Mouse (Mus musculus): ENCODE results near the gene Wfdc17. TPM values are rescaled to one million over a fixed set of nuclear protein-coding genes. Genes with fewer than 3 reads are reported as not detected.

Wfdc17 gene
- polyA plus RNA-seq (2016; fragmentation: Nextera tagmentation; extraction: Ambion mirVana): 0.40 TPM in 1 of 2 replicates, not detected in the other

DNA sequence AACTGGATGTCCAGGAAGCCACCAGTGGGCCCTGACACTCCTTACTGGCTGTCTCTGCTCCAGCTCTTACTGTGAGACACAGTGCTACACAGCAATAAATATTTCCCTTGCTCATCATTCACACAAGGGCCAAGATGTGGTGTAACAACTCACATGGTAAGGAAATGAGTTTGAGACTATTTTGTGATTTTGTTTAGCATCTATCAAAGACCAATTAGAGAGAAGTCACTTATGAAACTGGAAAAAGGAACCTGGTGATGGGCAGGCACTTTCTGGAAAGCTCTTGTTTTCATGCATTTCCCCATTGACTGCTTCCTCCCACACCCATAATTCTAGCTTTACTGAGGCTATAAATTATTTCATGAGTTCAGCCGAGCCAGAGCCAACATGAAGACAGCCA lies at the start of gene Wfdc17:
Gene Wfdc17, plus strand, starts transcription at position 287 of the 400 bp plus-strand sequence.
- Histone ChIP-seq H3K36me3 (no peaks in the 10 kb centered on the region), H3K27ac (ENCODE audit: poor library complexity, severe bottlenecking) (no peak within 1 kb of the TSS), H3K9ac (no peak within 1 kb of the TSS), H3K4me2 (no peak within 1 kb of the TSS), H3K4me3 (no peak within 1 kb of the TSS), H3K4me1 (replicated peaks) (no peaks in the 10 kb centered on the region), H3K27me3 (replicated peaks) (no peaks in the 10 kb centered on the region; the same call in 1 of the 2 replicates), H3K9me3 (replicated peaks) (no peaks in the 10 kb centered on the region)
- no peak for ATAC-seq (ENCODE audit: insufficient number of reproducible peaks, low FRiP score)
- 59% methylated on average over 1 of the region's 1 CpGs for WGBS

DNA sequence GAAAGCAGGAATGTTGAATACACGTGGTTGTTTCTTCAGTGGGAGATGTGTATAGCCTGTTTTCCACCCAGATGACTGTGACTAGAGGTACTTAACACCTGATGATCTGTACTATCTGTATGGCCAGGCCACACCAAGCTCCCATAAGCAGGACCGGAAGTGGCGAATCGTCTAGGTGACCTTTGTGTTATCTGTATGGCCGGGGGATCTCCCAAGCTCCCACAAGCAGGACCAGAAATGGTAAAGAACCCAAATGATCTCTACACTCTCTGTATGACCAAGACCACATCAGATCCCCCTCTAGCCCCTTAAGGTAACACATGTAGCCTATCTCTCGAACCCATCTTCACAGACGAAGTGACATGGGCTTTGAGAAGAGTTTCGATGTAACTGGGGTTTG lies 49.2 kb upstream of the Wfdc17 start:
- no peak overlapping the region for H3K9ac ChIP-seq
- H3K4me1 ChIP-seq (replicated peaks): no peaks in the 10 kb centered on the region; the same call in 1 of the 2 replicates
- H3K27ac ChIP-seq (ENCODE audit: poor library complexity, severe bottlenecking): no peak overlapping the region
- H3K4me3 ChIP-seq: no peak overlapping the region
- no peaks in the 10 kb centered on the region for H3K27me3 ChIP-seq (replicated peaks)
- no peak overlapping the region for H3K4me2 ChIP-seq
- WGBS: 71% methylated on average over 8 of the region's 8 CpGs
- ATAC-seq (ENCODE audit: insufficient number of reproducible peaks, low FRiP score): no peak
- no peaks in the 10 kb centered on the region for H3K9me3 ChIP-seq (replicated peaks)
- H3K36me3 ChIP-seq: no peaks in the 10 kb centered on the region

DNA sequence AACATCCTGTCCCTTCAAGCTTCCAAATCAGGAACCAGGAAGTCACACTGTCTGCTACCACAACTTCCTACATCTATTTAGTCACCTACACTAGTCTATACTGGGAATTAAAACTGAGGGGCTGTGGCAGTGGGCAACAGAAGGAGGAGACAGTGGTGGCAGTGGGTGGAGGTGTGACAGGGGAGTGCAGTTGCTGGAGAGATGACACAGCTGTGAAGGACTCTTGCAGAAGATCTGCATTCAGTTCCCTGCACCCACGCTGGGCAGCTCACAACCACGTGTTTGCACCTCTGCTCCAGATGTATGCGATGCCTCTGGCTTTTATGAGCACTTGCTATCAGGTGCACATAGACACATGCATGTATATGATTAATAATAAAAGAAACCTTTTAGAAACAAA lies 46.3 kb upstream of the Wfdc17 start:
- no peak for ATAC-seq (ENCODE audit: insufficient number of reproducible peaks, low FRiP score)
- no peak overlapping the region for H3K4me2 ChIP-seq
- no peak overlapping the region for H3K27ac ChIP-seq (ENCODE audit: poor library complexity, severe bottlenecking)
- WGBS: 68% methylated on average over 3 of the region's 3 CpGs
- no peak overlapping the region for H3K4me3 ChIP-seq
- no peaks in the 10 kb centered on the region for H3K27me3 ChIP-seq (replicated peaks)
- no peaks in the 10 kb centered on the region; the same call in 1 of the 2 replicates for H3K4me1 ChIP-seq (replicated peaks)
- H3K9ac ChIP-seq: no peak overlapping the region
- H3K9me3 ChIP-seq (replicated peaks): no peaks in the 10 kb centered on the region
- H3K36me3 ChIP-seq: no peaks in the 10 kb centered on the region

DNA sequence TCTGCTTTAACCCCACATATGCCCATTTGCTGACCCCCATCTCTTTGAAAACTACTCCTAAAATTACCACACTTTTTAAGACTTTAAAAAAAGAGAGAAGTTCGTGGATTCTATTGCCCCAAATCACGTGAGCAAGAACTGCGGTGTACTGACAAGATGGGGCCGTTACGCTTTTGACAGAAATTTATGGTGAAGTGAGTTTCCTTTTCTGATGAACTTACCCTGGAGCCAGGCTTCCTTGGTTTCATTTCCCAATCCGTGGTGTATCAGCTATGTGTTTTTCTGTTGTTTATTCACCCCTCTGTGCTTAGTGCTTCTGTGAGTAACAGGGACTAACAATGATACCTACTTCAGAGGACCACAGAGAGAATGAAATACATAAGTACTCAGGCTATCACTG lies 45.0 kb upstream of the Wfdc17 start:
- no peak for ATAC-seq (ENCODE audit: insufficient number of reproducible peaks, low FRiP score)
- no peak overlapping the region for H3K9ac ChIP-seq

DNA sequence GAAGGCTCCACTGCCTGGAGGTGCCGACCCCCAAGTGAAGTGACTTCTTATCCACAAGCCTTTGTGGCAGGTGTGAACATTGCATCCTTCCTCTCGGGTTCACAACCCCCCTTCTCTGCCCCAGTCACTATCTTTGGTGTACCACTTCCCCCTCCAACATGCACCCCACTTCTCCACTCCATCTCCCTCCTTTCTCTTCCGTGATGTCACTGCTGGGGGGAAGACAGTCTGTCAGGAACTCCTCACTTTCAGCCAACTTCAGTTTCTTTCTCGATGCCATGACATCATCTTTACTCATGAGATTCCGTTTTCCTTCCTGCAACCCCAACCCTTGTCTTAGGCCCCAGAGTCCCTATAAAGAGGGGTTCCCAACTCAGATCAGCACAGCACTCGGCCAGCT lies 41.6 kb upstream of the Wfdc17 start, which contains the start of gene Ccl4:
Gene Ccl4, plus strand, starts transcription at position 381 of the 400 bp plus-strand sequence.
- Histone ChIP-seq H3K4me1 (replicated peaks) (no peaks in the 10 kb centered on the region), H3K4me3 (no peak within 1 kb of the TSS), H3K36me3 (no peaks in the 10 kb centered on the region), H3K9me3 (replicated peaks) (no peaks in the 10 kb centered on the region), H3K9ac (no peak within 1 kb of the TSS), H3K4me2 (no peak within 1 kb of the TSS), H3K27ac (ENCODE audit: poor library complexity, severe bottlenecking) (no peak within 1 kb of the TSS), H3K27me3 (replicated peaks) (no peaks in the 10 kb centered on the region)
- WGBS: 61% methylated on average over 6 of the region's 6 CpGs
- no peak for ATAC-seq (ENCODE audit: insufficient number of reproducible peaks, low FRiP score)

More for the DNA sequence above, 45.0 kb upstream of the Wfdc17 start:
- H3K36me3 ChIP-seq: no peaks in the 10 kb centered on the region
- no peaks in the 10 kb centered on the region for H3K4me1 ChIP-seq (replicated peaks)
- no peak overlapping the region for H3K27ac ChIP-seq (ENCODE audit: poor library complexity, severe bottlenecking)
- no peak overlapping the region for H3K4me2 ChIP-seq
- H3K4me3 ChIP-seq: no peak overlapping the region
- H3K27me3 ChIP-seq (replicated peaks): no peaks in the 10 kb centered on the region
- 72% methylated on average over 6 of the region's 6 CpGs for WGBS
- no peaks in the 10 kb centered on the region for H3K9me3 ChIP-seq (replicated peaks)

DNA sequence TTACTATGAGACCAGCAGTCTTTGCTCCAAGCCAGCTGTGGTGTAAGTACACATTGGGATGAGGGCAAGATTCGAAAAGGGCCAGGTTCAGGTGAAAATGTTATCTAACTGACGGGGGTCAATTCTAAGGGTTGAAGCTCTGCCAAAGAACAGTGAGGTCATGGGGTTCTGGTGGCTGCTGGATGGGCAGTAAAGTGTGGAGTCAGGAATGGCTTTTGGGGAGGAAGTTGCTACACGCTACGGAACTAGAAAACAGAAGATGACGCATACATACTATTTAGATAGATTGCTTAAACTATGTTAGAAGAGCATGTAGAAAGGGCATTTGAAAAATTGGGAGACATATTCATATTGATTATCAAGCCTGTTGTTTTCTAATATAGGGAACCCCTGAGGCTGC lies 40.3 kb upstream of the Wfdc17 start:
- Histone ChIP-seq H3K9me3 (replicated peaks) (no peaks in the 10 kb centered on the region), H3K27me3 (replicated peaks) (no peaks in the 10 kb centered on the region), H3K36me3 (no peaks in the 10 kb centered on the region), H3K9ac (no peak overlapping the region), H3K27ac (ENCODE audit: poor library complexity, severe bottlenecking) (no peak overlapping the region), H3K4me1 (replicated peaks) (no peaks in the 10 kb centered on the region), H3K4me3 (no peak overlapping the region), H3K4me2 (no peak overlapping the region)
- 69% methylated on average over 5 of the region's 5 CpGs for WGBS
- no peak for ATAC-seq (ENCODE audit: insufficient number of reproducible peaks, low FRiP score)

DNA sequence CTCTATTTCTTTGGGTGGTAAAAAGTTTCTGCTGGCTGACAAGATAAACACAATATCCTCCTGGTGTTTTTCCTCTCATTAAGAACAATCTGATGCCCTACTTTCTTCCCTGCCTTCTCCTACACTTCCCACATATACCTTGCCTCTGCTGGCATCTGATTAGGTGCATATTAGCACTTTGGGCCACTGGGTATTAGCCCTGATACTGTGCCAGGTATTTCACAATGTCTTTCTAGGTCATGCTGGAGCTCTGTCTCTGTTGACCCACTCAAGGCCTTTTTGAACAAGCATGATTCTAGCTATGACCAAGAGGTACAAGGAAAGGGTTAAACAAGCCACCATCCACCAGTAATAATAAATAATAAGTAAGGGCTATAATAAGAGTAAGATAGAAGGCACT lies 32.0 kb upstream of the Wfdc17 start:
- Histone ChIP-seq H3K27ac (ENCODE audit: poor library complexity, severe bottlenecking) (no peak overlapping the region), H3K27me3 (replicated peaks) (0 out of 2 replicates have a peak, but pooled peaks cover 7% of the 10 kb centered on the region), H3K4me3 (no peak overlapping the region), H3K9ac (no peak overlapping the region), H3K36me3 (no peaks in the 10 kb centered on the region), H3K9me3 (replicated peaks) (no peaks in the 10 kb centered on the region), H3K4me2 (no peak overlapping the region), H3K4me1 (replicated peaks) (no peaks in the 10 kb centered on the region)
- no peak for ATAC-seq (ENCODE audit: insufficient number of reproducible peaks, low FRiP score)

DNA sequence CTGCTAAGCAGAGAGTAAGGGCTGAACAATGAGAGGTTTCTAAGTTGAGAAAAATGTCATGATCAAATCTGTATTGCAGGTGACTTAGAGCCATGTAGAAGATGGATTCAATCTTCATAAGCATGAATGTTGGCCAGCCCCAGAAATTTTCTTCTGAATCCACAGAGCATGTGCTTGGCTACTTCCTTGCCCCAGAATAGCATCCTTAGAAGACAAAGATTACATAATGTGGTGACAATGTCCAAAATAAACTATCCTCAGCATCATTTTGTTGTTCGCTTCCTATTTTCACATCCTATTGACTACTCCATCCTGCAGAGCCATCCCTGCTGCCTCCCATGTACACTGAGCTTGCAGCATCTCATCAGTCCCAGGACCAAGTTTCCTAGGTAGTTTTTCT lies 28.1 kb upstream of the Wfdc17 start:
- Histone ChIP-seq H3K9ac (no peak overlapping the region), H3K36me3 (no peaks in the 10 kb centered on the region), H3K27me3 (replicated peaks) (0 out of 2 replicates have a peak, but pooled peaks cover 7% of the 10 kb centered on the region), H3K4me3 (no peak overlapping the region), H3K9me3 (replicated peaks) (no peaks in the 10 kb centered on the region), H3K4me2 (no peak overlapping the region), H3K4me1 (replicated peaks) (no peaks in the 10 kb centered on the region), H3K27ac (ENCODE audit: poor library complexity, severe bottlenecking) (no peak overlapping the region)
- 72% methylated on average over 1 of the region's 1 CpGs for WGBS
- no peak for ATAC-seq (ENCODE audit: insufficient number of reproducible peaks, low FRiP score)

DNA sequence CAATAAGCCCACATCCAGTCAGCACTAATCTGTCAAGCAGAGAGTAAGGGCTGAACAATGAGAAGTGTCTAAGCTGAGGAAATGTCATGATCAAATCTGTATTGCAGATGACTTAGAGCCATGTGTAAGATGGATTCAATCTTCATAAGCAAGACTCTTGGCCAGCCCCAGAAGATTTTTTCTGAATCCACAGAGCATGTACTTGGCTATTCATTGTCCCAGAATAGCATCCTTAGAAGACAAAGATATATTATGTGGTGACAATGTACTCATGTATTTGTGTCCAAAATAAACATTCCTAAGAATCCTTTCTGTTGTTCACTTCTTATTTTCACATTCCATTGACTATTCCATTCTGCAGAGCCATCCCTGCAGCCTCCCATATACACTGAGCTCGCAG lies 13.9 kb upstream of the Wfdc17 start:
- Histone ChIP-seq H3K27ac (ENCODE audit: poor library complexity, severe bottlenecking) (no peak overlapping the region), H3K4me3 (no peak overlapping the region), H3K9me3 (replicated peaks) (no peaks in the 10 kb centered on the region), H3K4me1 (replicated peaks) (no peaks in the 10 kb centered on the region), H3K27me3 (replicated peaks) (0 out of 2 replicates have a peak, but pooled peaks cover 6% of the 10 kb centered on the region), H3K4me2 (no peak overlapping the region), H3K36me3 (no peaks in the 10 kb centered on the region), H3K9ac (no peak overlapping the region)
- ATAC-seq (ENCODE audit: insufficient number of reproducible peaks, low FRiP score): no peak
- WGBS: 82% methylated on average over 1 of the region's 1 CpGs

DNA sequence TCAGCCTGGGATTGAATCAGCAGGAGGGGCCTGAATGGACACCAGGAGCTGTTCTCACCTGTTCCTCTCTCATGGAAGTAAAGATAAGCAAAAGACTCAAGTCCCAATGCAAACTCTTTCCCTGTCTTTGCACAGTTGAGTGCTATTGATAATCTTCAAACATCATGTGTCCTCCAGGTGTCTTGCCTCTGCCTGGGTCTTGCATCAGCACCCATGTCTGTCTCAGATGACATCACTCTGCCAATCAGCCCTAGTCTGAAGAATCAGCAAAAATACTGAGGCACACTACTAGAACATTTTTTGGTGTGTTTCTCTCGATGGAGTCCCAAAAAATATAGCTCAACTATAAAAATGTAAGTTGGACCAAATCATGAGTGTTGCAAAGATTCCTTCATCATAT lies 11.8 kb upstream of the Wfdc17 start:
- no peaks in the 10 kb centered on the region for H3K4me1 ChIP-seq (replicated peaks)

DNA sequence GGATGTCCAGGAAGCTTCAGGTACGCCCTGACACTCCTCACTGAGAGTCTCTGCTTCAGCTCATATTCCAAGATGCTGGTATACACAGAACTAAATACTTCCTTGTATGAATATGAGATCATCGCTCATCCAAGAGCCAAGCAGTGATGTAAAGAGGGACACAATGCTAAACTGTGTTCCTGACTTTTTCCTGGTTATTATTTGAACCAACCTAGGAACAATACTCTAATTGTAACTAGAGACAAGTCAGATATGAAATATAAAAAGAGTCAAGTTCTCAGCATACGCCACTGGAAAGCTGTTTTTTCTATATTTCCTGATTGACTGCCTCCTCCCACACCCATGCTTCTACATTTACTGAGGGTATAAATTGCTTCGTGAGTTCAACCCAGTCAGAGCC lies 4.9 kb downstream of the Wfdc17 start, which contains the start of gene Wfdc18:
Gene Wfdc18, plus strand, starts transcription at position 301 of the 400 bp plus-strand sequence.
- no peak within 1 kb of the TSS for H3K4me3 ChIP-seq
- ATAC-seq (ENCODE audit: insufficient number of reproducible peaks, low FRiP score): no peak
- H3K27me3 ChIP-seq (replicated peaks): no peaks in the 10 kb centered on the region; the same call in 1 of the 2 replicates
- no peak within 1 kb of the TSS for H3K9ac ChIP-seq
- H3K27ac ChIP-seq (ENCODE audit: poor library complexity, severe bottlenecking): no peak within 1 kb of the TSS
- no peaks in the 10 kb centered on the region for H3K4me1 ChIP-seq (replicated peaks)
- WGBS: 70% methylated on average over 4 of the region's 4 CpGs
- no peak within 1 kb of the TSS for H3K4me2 ChIP-seq
- H3K36me3 ChIP-seq: no peaks in the 10 kb centered on the region
- no peaks in the 10 kb centered on the region for H3K9me3 ChIP-seq (replicated peaks)

More for the DNA sequence above, 11.8 kb upstream of the Wfdc17 start:
- Histone ChIP-seq H3K9ac (no peak overlapping the region), H3K9me3 (replicated peaks) (no peaks in the 10 kb centered on the region), H3K27me3 (replicated peaks) (0 out of 2 replicates have a peak, but pooled peaks cover 11% of the 10 kb centered on the region), H3K27ac (ENCODE audit: poor library complexity, severe bottlenecking) (no peak overlapping the region), H3K4me2 (no peak overlapping the region), H3K4me3 (no peak overlapping the region), H3K36me3 (no peaks in the 10 kb centered on the region)
- 48% methylated on average over 1 of the region's 1 CpGs for WGBS
- ATAC-seq (ENCODE audit: insufficient number of reproducible peaks, low FRiP score): no peak

DNA sequence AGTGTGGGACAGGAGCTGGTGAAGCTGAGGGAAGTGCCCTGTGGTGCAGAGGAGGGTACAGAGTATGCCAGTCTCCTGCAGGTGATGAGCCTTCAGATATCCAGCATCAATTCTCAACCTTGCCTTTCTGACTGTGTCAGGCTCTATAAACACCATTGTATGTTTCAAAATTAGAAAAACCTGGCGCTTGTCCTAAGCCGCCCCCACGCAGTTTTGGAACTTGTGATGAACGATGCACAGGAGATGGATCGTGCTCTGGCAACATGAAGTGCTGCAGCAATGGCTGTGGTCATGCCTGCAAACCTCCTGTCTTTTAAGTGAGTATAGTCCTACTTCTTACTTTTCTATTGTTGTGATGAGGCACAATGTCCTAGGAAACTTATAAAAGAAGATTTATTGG lies 5.9 kb downstream of the Wfdc17 start:
- Histone ChIP-seq H3K4me3 (no peak overlapping the region), H3K27ac (ENCODE audit: poor library complexity, severe bottlenecking) (no peak overlapping the region), H3K27me3 (replicated peaks) (no peaks in the 10 kb centered on the region; the same call in 1 of the 2 replicates), H3K9ac (no peak overlapping the region), H3K4me1 (replicated peaks) (no peaks in the 10 kb centered on the region), H3K36me3 (no peaks in the 10 kb centered on the region), H3K9me3 (replicated peaks) (no peaks in the 10 kb centered on the region), H3K4me2 (no peak overlapping the region)
- WGBS: 79% methylated on average over 5 of the region's 5 CpGs
- no peak for ATAC-seq (ENCODE audit: insufficient number of reproducible peaks, low FRiP score)

All from heart, embryonic 12.5 days (tissue).